Mouse (Mus musculus): ENCODE measurements around the gene Ralgapa2. TPM values are rescaled to one million over a fixed set of nuclear protein-coding genes. Genes with fewer than 3 reads are reported as not detected.

Gene Ralgapa2
- total and polyA plus RNA-seq, 3 experiments, result 9.2 to 9.6 TPM; not detected in 1

DNA sequence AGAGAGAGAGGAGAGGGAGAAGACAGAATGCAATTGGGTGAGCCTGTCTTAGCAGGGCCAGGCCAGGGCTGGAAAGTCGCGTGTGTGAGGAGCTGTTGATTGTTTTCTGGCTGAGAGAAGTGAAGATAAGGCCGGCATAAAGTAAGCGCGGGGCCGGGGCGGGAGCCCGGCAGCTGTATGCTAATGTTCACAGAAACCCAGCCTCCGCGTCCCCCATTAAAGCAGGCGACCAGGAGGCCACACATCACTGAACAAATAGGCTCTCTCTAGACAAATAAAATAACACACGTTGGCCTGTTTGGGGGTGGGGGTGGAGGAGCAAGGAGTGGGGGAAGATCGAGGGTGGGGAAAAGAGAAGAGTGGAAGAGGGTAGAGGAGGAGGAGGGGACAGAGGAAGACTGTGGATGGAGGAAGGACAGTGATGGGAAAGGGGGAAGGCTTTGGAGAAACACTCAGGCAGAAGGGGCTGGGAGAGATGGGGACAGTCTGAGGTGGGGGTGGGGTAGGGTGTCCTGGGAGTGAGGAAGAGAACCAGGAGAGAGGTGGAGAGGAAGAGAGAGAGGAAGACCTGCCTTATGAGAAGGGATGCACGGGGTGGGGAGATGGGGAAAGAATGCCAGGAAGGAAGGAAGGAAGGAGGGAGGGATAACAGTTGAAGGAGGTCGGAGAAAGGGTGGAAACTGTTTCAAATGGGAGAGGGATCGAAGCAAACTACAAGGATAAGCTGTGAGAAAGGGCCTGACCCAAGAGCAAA, 294.7 kb downstream of the Ralgapa2 start:
- peaks cover 0 to 5% of the 10 kb centered on the region in 2 experiments; a peak in 1 of 4 replicates for H3K36me3 ChIP-seq (ENCODE audit: control insufficient read depth in 1 of 2, insufficient read depth in 2 of 2, low read length in 2 of 2)
- DNase-seq (ENCODE audit: low read depth, low spot score), result peak; percentile 76
- no peaks in the 10 kb centered on the region for H3K9me3 ChIP-seq (replicated peaks; ENCODE audit: insufficient read depth, low read length)
- H3K9ac ChIP-seq (ENCODE audit: control insufficient read depth, low read depth, low read length, poor library complexity, severe bottlenecking), result peak overlapping the region; percentile 70
- peaks cover 3 to 10% of the 10 kb centered on the region in 2 experiments for H3K4me1 ChIP-seq (ENCODE audit: control insufficient read depth in 1 of 2, insufficient read depth in 2 of 2, low read length in 2 of 2)
- 0 out of 2 replicates have a peak overlapping the region, but pooled peaks have one; percentile 10 for H3K27ac ChIP-seq (ENCODE audit: control insufficient read depth, low read depth, low read length)
- H3K27me3 ChIP-seq (ENCODE audit: control insufficient read depth in 1 of 2, insufficient read depth in 2 of 2, low read length in 2 of 2), result no peaks in the 10 kb centered on the region
- peak overlapping the region; percentile 57 to 72 for H3K4me3 ChIP-seq (ENCODE audit: control insufficient read depth in 1 of 2, insufficient read depth in 1 of 2, low read depth in 2 of 2, low read length in 2 of 2)
- no peaks in the 10 kb centered on the region for H3K79me2 ChIP-seq (ENCODE audit: control insufficient read depth, insufficient read depth, low read length, poor library complexity)
- TF ChIP-seq ZNF384 (IDR thresholded peaks at IDR 0.05; ENCODE audit: low read depth, low read length) (no peak), NELFE (IDR thresholded peaks at IDR 0.05; ENCODE audit: low read depth, low read length) (no peak), UBTF (IDR thresholded peaks at IDR 0.05; ENCODE audit: borderline replicate concordance, insufficient read depth, low read depth, low read length) (peak; percentile 88; the same call in 1 of the 2 replicates), SMC3 (IDR thresholded peaks at IDR 0.05; ENCODE audit: low read depth, low read length) (no peak), HCFC1 (IDR thresholded peaks at IDR 0.05; ENCODE audit: low read depth, low read length) (no peak), ZMIZ1 (IDR thresholded peaks at IDR 0.05; ENCODE audit: low read depth, low read length) (no peak), CHD2 (IDR thresholded peaks at IDR 0.05; ENCODE audit: low read length) (no peak), BHLHE40 (IDR thresholded peaks at IDR 0.05; ENCODE audit: borderline replicate concordance, low read depth, low read length) (0 out of 2 replicates have a peak, but pooled peaks have one; percentile 21), RAD21 (IDR thresholded peaks at IDR 0.05; ENCODE audit: low read depth, low read length) (no peak), TBP (IDR thresholded peaks at IDR 0.05; ENCODE audit: low read depth, low read length) (peak; percentile 91), EP300 (IDR thresholded peaks at IDR 0.05; ENCODE audit: low read depth in 1 of 2, low read length in 2 of 2) (no peak), SIN3A (IDR thresholded peaks at IDR 0.05; ENCODE audit: low read length) (0 out of 2 replicates have a peak, but pooled peaks have one; percentile 26), ETS1 (IDR thresholded peaks at IDR 0.05; ENCODE audit: low read depth, low read length) (no peak), GABPA (IDR thresholded peaks at IDR 0.05; ENCODE audit: low read depth, low read length) (no peak), JUND (IDR thresholded peaks at IDR 0.05; ENCODE audit: low read depth, low read length) (no peak), MEF2A (IDR thresholded peaks at IDR 0.05; ENCODE audit: extremely low read depth, insufficient replicate concordance, low read depth, low read length, poor library complexity, severe bottlenecking) (no peak), TAL1 (IDR thresholded peaks at IDR 0.05; ENCODE audit: low read length) (no peak), MAX (IDR thresholded peaks at IDR 0.05; ENCODE audit: low read length) (no peak), GATA1 (IDR thresholded peaks at IDR 0.05; ENCODE audit: low read depth, low read length) (peak; percentile 28; the same call in 1 of the 2 replicates), MAFK (IDR thresholded peaks at IDR 0.05; ENCODE audit: borderline replicate concordance, low read depth, low read length) (no peak), TCF12 (IDR thresholded peaks at IDR 0.05; ENCODE audit: low read depth, low read length) (no peak), MYC (IDR thresholded peaks at IDR 0.05; ENCODE audit: low read depth, low read length) (no peak), CTCF (IDR thresholded peaks at IDR 0.05 in 2 of 3, conservative IDR thresholded peaks at IDR 0.05 in 1 of 3; ENCODE audit: control insufficient read depth in 1 of 3, insufficient read depth in 1 of 3, low read depth in 2 of 3, low read length in 3 of 3, poor library complexity in 1 of 3, severe bottlenecking in 1 of 3) (no peak), KAT2A (conservative IDR thresholded peaks at IDR 0.05; ENCODE audit: low read depth, low read length) (no peak), MYB (IDR thresholded peaks at IDR 0.05; ENCODE audit: low read depth, low read length) (no peak), MAZ (IDR thresholded peaks at IDR 0.05; ENCODE audit: low read depth, low read length) (no peak), ZKSCAN1 (IDR thresholded peaks at IDR 0.05; ENCODE audit: low read depth, low read length) (no peak), RCOR1 (IDR thresholded peaks at IDR 0.05; ENCODE audit: low read depth, low read length) (no peak), E2F4 (IDR thresholded peaks at IDR 0.05; ENCODE audit: borderline replicate concordance, low read depth, low read length) (no peak), MXI1 (IDR thresholded peaks at IDR 0.05; ENCODE audit: low read depth, low read length) (peak; percentile 50; the same call in 1 of the 2 replicates), POLR2A (IDR thresholded peaks at IDR 0.05; ENCODE audit: control insufficient read depth in 1 of 2, insufficient read depth in 1 of 2, low read depth in 1 of 2, low read length in 2 of 2, poor library complexity in 1 of 2) (no peak), USF2 (IDR thresholded peaks at IDR 0.05; ENCODE audit: borderline replicate concordance in 1 of 2, insufficient read depth in 1 of 2, low read depth in 1 of 2, low read length in 2 of 2) (no peak), NRF1 (IDR thresholded peaks at IDR 0.05; ENCODE audit: insufficient read depth, low read depth, low read length, poor library complexity, severe bottlenecking) (no peak), ZC3H11A (IDR thresholded peaks at IDR 0.05; ENCODE audit: low read depth, low read length) (no peak), POLR2AphosphoS5 (IDR thresholded peaks at IDR 0.05; ENCODE audit: borderline replicate concordance, low read depth, low read length) (no peak), USF1 (IDR thresholded peaks at IDR 0.05; ENCODE audit: low read depth, low read length) (no peak)
